Mouse (Mus musculus): ENCODE results near the gene Itsn1. TPM values are rescaled to one million over a fixed set of nuclear protein-coding genes. Genes with fewer than 3 reads are reported as not detected.

The Itsn1 gene
- total RNA-seq, 2 experiments from 2014 or later: 122 to 125 TPM

- DNase-seq (ENCODE audit: low spot score in 2 of 2): peak; percentile 98 to 100
- intact Hi-C loops (cut with DNase I): loop anchor here (2.0 to 10.0 kb wide), 2 partner anchors 188 to 576 kb away; partner anchors contain the start of gene Smim11
Observed at GRCm38 (mm10) chr16:91728123-91729065, 687 bp upstream of the Itsn1 start, which contains the start of gene Cryzl1. TSS of gene Cryzl1 (minus strand) at chr16:91728975.

- intact Hi-C loops (cut with DNase I): loop anchor here (2.0 to 10.0 kb wide), 3 partner anchors 52 to 575 kb away; partner anchors contain the start of gene Smim11
Observed at GRCm38 (mm10) chr16:91729821-91730441, 850 bp downstream of the Itsn1 start.

DNA sequence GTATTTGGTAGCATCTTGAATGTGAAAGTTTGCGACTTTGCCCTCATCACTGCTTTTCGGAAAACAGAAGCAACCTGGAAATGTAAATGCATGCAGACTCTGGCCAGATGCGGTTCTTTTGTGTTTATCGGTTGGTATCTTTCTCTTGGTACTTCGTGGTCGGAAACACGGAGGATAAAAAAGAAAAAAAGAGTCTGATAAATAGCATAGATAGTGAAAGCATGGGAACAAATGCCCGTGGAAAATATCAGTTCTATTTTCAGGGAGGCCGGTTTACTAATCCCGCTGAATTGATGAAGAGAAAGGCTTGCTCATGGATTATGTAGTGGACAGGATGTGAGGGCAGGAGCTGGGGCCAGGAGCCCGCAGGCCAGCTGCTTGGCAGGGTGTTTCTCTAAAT lies 1.4 kb downstream of the Itsn1 start:
- no peak for DNase-seq (ENCODE audit: low spot score in 2 of 2)
- intact Hi-C loops (cut with DNase I): loop anchor here (5.0 kb wide), 1 partner anchor 52 kb away; no protein-coding TSS in a partner anchor

More at GRCm38 (mm10) chr16:91729821-91730441, 850 bp downstream of the Itsn1 start:
- DNase-seq (ENCODE audit: low spot score in 2 of 2): peak; percentile 24 to 37

- intact Hi-C loops (cut with DNase I): loop anchor here (5.0 kb wide), 1 partner anchor 49 kb away; no protein-coding TSS in a partner anchor
- no peak for DNase-seq (ENCODE audit: low spot score in 2 of 2)
Observed at GRCm38 (mm10) chr16:91732816-91733215, 3.7 kb downstream of the Itsn1 start.

DNA sequence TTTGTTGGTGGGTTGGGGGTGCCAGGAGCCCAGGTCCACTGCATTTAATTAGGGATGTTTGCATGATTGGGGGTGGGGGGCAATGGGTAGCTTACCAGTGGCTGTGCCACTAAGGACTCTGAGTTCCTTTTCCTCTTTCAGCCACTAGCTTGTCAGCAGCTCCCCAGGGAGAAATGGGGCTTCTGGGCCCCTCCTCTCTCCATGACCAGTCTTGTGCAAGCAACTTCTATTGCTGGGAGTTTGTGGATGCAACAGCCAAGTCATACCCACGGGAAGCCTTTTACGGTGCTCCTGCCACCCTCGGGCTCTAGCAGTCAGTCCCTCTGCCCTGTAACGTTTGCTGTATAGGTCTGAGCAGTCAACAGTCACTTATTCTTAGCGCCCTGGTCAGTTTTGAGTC lies 5.7 kb downstream of the Itsn1 start:
- intact Hi-C loops (cut with DNase I): loop anchor here (5.0 kb wide), 1 partner anchor 48 kb away; no protein-coding TSS in a partner anchor
- DNase-seq (ENCODE audit: low spot score in 2 of 2): no peak

DNA sequence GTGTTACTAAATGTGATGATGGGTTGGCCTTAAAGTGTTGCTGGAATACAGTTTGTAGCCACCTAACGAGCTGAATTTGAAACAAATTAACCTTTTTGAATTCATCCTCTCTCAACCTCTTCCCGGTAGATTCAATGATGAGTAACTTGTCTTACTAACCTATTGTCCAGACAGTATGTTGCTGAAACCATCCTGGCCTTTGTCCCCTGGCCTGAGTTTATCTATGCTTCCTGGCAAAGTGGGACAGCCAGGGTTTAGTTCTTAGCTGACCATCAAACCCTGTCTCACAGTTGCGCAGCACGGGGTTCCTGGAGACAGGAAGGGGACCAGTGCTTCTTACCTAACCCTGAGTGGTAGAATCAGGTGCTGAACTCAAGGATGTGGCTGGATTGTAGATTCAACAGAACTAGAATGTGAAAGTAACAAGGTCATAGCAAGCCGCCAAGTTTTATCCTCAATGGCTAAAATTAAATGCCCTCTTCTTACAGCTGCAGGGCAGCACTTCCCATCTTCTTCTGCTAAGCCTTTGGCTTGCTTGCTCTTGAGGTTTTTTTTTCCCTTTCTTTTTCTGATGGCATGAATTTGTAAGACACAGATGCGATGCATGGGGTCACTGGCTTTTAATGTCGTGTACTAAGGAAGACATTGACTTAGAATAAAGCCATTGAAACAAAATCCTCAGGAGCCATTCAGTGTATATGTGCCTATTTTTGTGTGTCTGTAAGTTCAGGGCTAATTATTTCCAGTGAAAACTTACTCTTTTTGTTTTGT lies 7.2 kb downstream of the Itsn1 start:
- intact Hi-C loops (cut with DNase I): no loop called here
- no peak for DNase-seq (ENCODE audit: low spot score in 2 of 2)

- intact Hi-C loops (cut with DNase I): no loop called here
Observed at GRCm38 (mm10) chr16:91738505-91738904, 9.4 kb downstream of the Itsn1 start.

GRCm38 (mm10) chr16:91740184-91740917 lies 11.3 kb downstream of the Itsn1 start:
- intact Hi-C loops (cut with DNase I): no loop called here
- DNase-seq (ENCODE audit: low spot score in 2 of 2): no peak

More at GRCm38 (mm10) chr16:91738505-91738904, 9.4 kb downstream of the Itsn1 start:
- no peak for DNase-seq (ENCODE audit: low spot score in 2 of 2)

GRCm38 (mm10) chr16:91740918-91741255 lies 11.8 kb downstream of the Itsn1 start:
- intact Hi-C loops (cut with DNase I): no loop called here

DNA sequence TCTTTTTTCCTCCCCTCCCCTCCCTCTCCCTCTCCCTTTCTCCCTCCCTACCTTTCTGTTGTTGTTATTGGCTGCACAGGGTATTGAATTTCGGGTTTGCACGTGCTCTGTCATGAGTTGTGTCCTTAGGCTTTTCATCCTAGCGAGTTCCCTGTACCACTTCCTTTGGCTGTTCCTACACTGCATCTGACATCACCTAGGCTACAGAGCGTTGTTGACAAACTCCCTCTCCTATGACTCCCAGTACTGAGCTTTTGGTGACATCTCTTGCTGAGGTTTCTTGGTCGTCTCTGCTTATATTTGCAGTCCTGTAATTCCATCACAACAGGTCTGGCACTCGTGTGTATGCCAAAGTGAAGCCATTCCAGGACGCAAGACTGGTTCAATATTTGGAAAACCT lies 14.0 kb downstream of the Itsn1 start:
- no peak for DNase-seq (ENCODE audit: low spot score in 2 of 2)
- intact Hi-C loops (cut with DNase I): no loop called here

More at GRCm38 (mm10) chr16:91740918-91741255, 11.8 kb downstream of the Itsn1 start:
- no peak for DNase-seq (ENCODE audit: low spot score in 2 of 2)

DNA sequence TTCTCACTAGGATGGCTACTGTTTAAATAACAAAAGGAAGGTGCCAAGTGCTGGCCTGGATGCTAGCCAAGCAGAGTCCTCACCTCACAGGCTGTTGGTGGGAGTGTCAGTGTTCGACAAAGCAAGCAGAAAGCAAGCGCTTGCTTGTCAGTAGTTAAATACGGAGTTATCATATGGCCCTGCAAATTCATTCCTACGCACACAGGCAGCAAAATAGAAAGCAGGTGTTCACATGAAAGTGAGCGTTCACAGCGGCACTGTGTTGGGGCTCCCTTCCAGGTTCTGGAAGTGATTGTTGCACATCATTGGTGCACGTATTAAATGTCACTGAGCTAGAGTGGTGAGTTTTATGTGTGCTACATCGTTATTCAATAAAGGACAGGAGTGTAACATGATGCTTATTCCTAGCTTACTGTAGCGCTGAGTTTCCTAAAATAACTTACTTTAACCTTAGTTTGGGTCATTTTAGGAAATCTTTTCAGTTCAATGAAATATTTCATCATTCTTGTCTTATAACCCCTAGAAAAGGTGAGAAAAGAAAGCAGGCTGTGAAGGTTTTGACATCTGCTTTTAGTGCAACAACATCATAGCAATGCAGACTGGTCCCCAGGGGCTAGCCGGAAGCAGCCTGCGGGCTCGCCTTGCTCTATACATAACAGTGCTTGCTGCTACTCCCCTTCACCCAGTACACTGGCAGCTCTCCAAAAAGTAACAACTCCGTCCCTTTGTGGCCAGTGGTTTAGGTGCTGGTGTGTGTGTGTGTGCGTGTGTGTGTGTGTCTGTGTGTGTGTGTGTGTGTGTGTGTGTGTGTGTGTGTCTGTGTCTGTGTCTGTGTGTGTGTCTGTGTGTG lies 17.2 kb downstream of the Itsn1 start:
- intact Hi-C loops (cut with DNase I): no loop called here
- peak; percentile 55 to 87 for DNase-seq (ENCODE audit: low spot score in 2 of 2)

DNA sequence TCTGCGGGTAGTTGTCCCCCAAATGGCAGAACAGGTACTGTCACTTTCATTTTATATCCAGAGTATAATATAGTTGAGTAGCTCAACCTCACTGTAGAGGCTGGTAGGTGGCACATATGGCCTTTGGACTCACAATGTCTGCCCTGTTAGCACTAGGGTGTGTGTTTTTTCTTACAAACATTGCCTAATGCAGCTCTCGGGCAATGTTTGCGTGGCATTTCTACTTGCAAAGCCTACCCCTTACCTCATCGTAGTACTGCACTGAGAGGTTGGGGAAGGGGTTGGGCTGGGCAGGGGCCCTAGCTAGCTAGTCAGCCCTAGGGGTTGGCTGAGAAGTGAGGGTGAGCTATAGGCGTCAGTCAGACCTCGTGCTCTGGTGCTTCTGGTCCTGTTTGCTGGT lies 18.5 kb downstream of the Itsn1 start:
- intact Hi-C loops (cut with DNase I): no loop called here
- no peak for DNase-seq (ENCODE audit: low spot score in 2 of 2)

DNA sequence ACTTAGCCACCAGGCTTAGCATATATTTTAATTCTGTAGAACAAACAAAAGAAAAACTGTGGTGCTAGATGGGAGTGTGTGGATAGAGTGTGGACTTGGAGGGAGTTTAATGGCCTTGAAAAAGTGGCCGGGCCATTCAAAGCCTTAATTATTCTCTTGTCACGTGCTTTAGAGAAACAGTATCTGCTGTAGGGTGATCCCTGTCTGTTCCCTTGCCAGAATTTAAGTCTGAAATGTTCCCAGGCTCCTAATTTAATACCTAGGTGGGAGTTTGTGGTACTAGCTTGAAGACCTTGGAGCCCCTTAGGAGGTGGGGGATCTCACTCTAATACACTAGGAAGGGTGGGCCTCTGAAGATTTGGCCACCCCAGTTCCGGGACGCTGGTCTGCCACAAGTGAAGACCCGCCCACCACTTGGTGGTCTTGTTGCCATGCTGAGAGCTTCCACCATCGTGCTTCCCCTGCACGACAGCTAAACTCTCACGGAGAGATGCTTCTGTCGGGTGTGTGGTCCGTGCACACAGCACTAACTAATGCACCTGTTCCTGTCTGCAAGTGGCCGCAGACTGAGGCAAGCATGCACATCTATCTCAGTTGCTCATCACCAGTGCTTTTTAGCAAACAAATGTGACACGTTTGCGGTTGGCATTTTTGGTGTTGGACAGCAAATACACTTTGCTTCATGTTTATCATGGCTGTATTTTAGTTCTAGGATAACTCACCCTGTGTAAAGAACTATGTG lies 22.7 kb downstream of the Itsn1 start:
- DNase-seq (ENCODE audit: low spot score in 2 of 2): no peak
- intact Hi-C loops (cut with DNase I): no loop called here

DNA sequence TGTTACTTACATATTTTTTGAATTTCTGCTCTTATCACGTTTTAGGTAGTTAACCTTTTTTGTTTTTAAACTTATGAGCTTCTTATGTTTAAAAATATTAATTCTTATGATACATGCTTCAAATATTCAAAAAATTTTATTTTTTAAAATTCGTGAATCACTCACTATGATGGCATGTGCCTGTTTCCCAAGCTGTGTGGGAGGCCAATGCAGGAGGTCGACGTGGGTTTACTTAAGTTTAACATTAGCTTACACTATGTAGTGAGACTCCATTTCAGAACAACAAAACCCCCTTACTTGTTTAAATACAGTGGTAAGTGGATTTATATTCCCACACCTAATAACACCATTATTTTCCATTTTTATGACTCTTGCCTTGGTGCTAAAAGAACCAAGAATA lies 24.5 kb downstream of the Itsn1 start:
- intact Hi-C loops (cut with DNase I): no loop called here
- DNase-seq (ENCODE audit: low spot score in 2 of 2): no peak

DNA sequence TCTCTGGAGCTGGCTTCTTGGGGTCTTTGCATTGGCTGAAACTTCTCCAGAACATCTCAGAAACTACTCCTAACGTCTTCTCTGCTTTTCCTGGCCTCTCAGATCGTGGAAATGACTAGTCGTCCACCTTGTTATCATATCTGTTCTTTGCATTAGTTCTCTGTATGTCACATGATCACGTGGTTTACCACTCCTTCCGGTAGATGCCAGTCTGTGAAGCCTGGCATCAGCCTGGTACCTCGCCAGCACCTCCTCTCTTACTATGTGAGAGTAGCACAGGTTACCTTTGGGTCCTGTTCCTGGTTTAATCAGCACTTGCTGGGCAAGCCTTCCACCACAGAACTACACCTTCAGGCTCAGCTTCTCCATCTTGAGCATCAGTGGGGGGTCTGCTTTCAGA lies 25.9 kb downstream of the Itsn1 start:
- intact Hi-C loops (cut with DNase I): no loop called here
- DNase-seq (ENCODE audit: low spot score in 2 of 2): no peak

DNA sequence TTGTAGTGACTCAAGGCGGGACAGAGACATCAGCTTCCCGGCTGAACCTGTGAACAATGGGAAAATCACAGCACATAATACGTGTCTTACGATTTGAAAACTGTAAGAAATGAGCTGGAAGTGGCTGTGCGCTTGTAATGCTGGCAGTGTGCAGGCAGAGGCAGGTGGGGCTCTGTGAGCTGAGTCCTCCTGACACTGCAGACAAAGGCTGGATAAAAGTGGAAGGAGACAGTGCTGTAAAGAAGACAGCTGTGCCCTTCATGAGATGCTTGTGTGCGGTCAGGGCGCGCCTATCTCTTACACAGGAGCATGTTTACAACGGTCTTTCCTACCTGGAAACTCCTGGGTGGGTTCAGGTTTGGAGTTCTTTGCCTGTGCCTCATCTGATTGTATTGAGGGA lies 32.1 kb downstream of the Itsn1 start:
- intact Hi-C loops (cut with DNase I): no loop called here
- DNase-seq (ENCODE audit: low spot score in 2 of 2): no peak

- DNase-seq (ENCODE audit: low spot score in 2 of 2): no peak
Observed at GRCm38 (mm10) chr16:91761761-91762160, 32.7 kb downstream of the Itsn1 start.

DNA sequence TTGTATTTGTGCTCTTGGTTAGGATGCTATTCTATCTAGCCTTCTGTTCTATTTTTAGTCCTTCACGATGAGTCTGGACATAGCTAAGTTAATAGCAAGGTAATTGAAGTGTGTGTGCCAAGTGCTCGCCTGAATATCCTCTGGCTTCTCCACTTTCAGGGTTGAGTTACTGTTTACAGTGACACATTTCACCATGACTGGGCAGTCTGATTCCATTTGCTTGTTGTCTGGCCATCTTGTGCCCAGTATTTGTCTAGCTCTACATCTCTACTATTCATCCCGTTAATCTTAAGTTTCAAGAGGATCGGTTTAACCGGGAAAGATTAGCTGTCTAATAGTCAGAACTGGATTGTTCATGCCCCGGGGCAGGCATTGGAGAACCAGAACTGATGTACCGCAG lies 33.4 kb downstream of the Itsn1 start:
- DNase-seq (ENCODE audit: low spot score in 2 of 2): no peak
- intact Hi-C loops (cut with DNase I): no loop called here

More at GRCm38 (mm10) chr16:91761761-91762160, 32.7 kb downstream of the Itsn1 start:
- intact Hi-C loops (cut with DNase I): no loop called here

Measured in left cerebral cortex, postnatal 25 days (tissue).